Mouse (Mus musculus) urinary bladder, adult 2 months (tissue): ENCODE results near the gene Col19a1. TPM values are rescaled to one million over a fixed set of nuclear protein-coding genes. Genes with fewer than 3 reads are reported as not detected.

Source experiments
- DNase-seq: peaks from one replicate; pipeline ENCODE4 v3.0.0; 2022; ENCODE audit warnings: low spot score
- polyA plus RNA-seq: library from polyadenylated mRNA; depleted of rRNA; stranded (reverse); fragments of >200 nt; gene quantifications from 2 replicates; pipeline ENCODE4 v1.2.3, GENCODE M21; 2012

Gene Col19a1
- polyA plus RNA-seq, 1 experiment = 0.70 TPM

DNA sequence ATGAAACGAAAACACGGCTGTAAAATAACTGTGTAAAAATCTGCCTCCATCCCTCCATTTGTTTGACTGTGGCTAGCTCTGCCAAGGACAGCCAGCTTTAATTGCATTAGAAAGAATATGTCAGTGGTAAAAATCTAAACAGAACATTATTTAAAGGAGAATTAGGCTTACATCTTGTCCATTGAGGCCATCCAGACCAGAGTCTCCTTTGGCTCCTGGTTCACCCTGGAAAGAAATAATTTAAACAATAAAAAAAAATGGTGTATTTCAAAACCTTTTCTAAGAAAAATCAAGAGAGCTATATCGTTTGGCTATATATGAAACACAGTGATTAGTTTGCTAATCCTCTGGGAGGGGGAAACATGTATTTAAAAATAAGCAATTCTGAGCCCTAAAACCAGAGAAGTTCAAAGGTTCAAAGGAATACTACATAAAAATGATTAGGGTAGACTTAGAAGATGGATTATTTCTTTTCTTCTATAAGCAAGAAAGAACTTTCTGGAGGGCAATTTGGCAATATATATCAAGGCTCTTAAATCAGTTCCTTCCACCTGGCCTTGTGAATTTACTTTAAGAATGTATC lies 125.9 kb downstream of the Col19a1 start:
- no peak for DNase-seq

DNA sequence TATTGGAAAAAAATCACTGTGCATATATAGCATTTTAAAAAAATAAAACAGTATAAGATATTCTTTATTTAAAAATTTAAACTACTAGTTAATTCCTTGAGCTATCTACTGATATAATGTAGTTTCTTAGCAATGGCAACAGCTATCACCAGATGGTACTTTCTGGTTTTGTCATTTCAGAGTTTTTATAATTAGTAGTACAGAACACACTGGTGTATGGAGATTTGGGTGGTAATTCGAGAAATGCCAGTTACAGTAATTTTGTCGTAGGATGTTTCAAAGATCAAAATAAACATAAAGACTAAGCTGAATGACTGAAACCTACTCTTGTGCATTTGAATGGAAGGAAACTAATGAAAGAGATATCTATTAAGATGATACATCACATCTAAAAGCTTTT lies 129.3 kb downstream of the Col19a1 start:
- no peak for DNase-seq

DNA sequence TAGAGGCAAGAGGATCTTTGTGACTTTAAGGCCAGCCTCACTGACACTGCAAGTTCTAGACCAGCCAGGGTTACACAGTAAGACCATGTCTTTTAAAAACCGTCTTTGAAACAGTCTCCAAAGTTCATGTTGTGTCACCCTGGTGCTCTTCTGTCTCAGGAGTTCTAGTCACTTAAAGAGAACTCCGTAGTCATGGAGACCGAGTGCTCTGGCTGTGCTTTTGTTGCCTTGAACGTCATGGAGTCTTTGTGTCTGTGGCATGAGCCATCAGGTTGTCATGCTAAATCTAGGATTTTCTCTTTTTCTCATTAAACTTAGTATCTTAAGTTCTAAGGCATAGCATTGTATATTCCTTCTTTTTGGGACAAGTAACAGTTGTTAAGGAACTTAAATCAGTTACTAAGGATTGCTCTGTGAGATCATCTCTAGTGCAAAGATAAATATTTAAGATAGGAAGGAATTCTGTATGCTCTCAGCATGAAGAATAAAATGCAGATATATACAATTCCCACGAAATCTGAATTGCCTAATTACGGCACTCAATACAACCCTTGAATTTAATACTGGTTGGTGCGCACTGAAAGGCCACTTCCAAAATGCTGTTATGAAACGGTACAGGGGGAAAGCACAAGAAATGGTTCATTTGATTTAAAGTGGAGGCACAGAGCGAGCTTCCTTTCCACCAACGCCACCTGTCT lies 134.6 kb downstream of the Col19a1 start:
- DNase-seq = no peak

DNA sequence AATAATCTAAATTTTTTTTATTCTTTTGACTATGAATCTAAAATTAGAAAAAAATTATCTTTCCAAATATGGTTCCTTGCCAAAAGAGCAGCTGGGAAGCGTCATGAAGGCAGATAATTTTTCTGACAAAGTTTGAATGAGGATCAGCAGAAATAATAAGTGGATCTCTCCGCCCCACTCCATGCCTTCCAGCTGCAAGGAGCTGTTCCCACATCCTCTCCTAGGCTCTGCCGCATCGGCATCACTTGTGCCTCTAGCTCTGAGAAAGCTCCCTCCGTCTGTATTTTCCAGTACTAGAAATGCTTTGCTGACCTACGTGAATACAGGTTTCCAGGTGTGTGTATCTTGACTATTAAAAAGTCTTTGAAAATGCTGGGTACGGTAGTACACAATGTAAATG lies 135.1 kb downstream of the Col19a1 start:
- DNase-seq = no peak

DNA sequence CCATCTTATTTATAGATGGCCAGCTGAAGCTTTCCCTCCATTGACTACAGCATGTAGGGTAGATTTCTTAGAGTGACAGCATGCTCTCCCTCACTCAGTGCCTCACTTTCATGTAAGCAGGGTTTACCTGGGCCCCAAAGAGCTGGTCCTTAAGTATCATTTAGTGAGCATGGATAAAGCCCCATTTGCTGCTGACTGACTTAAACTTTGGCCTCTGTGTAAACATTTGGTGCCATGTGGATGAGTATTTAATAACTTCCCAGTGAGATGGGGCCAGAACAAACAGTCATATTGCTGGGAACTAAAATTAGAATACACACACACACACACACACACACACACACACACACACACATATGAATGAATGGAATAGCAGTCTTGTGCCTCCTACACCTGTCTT lies 149.8 kb downstream of the Col19a1 start:
- DNase-seq = no peak

DNA sequence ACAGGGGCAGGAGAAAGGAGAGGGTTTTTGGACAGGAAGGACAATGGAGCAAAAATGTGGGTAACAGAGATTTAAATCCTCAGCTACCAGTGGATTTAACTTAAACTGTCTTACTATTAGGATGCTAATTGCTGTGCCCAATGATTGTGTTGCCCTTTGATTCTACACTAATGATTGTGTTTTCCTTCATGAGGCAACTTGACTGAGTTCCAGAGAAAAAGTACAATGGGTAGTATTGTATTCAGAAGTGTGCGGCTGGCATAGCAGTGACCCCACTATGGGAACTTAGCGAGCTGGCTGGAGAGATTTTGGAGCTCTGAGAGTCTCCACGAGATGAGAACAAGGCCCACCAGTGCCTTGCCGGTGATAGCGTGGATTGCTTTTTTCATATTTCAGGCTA lies 159.0 kb downstream of the Col19a1 start:
- no peak for DNase-seq

DNA sequence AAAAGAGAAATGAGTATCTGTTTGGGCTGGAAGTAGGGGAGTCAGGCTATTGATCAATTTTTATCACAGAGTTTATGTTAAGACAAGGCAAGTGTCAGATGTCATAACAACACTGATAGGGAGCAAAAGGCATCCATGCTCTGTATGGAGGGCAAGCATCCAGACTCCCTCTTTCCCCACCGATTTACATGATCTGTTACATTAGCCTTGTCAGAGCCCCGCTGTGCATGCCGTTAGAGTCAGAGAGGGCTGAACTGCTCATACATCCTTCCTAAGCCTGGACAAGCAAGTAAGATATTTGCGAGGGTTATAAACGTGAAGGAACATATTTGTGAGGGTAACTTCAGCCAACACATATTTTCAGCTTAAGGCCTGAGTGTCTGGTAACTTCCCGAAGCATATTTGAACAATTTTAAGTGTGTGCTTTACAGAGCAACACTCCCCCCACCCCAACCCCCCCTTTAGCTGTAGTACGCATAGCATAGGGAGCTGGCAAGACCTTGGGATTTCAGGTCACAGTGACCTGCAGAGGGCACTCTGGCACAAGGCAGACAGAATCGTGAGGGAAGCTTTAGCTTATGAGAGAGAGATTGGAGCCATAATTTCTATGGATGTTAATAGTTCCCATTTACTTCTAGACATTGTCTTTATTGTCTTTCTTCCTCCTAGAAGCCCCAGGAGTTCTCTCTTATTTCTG lies 209.0 kb downstream of the Col19a1 start:
- no peak for DNase-seq

DNA sequence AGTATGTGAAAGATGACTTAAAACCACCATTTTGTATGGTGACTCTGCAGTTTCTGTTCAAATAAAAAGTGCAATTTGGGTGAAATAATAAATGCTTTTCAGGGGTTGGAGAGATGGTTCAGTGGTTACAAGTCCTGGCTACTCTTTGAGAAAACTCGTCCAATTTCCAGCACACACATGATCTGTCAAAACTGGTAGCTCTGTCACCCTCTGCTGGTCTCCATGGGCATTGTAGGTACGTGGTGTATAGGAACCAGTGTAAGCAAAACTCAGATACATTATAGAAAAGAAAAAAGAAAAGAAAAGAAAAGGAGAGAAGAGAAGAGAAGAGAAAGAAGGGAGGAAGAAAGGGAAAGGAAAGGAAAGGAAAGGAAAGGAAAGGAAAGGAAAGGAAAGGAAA lies 212.4 kb downstream of the Col19a1 start:
- no peak for DNase-seq

DNA sequence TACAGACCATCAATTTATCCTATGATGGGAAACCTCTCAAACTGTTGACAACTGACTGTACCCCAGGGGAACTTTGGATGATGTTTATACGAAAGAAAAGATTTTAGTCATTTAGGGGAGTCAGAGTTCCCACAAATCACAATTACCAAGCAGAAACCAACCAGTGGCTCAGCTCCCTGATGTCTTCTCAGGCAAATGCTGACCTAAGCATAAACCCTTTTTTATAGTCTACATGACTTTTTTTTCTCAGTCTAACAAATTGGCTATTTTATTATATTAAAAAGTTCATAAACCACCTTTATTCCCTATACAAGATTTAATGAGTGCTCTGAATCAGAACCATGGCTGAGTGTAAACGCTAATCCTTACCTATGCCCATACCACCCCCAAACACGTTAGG lies 213.6 kb downstream of the Col19a1 start:
- DNase-seq = no peak

DNA sequence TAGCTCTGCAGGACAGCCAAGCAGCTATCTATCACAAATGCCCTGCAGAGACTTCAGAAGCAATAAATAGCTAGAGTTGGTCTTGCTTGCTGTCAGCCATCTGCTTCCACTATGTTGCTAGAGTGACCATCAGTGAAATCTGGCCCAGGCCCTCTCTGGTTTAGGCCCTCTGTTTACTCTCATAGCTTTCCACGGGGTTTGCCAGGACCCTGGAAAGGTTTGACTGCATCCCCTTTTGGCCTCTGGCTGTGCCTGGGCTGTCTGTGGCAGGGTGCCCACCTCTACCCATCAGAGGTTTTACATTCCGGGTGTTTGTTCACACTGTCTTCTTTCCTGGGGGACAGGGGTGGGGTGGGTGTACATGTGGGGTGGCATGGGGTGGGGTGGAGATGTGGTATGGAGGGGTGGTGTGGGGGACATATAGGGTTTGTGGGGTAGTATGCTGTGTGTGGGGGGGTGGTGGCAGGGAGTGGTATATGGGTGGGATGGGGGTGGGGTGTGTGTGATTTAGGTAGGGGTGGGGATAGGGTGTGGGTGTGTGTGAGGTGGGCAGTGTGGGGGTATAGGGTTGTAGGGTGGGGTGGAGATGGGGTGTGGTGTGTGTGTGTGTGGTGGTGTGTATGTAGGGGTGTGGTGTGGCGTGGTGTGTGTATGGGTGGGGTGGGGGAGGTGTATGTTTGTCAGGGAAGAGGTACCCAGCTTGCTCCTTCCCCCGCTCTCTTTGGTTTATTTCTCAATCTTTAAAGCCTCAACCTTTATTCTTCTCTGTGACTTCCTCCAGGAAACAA lies 214.6 kb downstream of the Col19a1 start:
- DNase-seq = no peak

DNA sequence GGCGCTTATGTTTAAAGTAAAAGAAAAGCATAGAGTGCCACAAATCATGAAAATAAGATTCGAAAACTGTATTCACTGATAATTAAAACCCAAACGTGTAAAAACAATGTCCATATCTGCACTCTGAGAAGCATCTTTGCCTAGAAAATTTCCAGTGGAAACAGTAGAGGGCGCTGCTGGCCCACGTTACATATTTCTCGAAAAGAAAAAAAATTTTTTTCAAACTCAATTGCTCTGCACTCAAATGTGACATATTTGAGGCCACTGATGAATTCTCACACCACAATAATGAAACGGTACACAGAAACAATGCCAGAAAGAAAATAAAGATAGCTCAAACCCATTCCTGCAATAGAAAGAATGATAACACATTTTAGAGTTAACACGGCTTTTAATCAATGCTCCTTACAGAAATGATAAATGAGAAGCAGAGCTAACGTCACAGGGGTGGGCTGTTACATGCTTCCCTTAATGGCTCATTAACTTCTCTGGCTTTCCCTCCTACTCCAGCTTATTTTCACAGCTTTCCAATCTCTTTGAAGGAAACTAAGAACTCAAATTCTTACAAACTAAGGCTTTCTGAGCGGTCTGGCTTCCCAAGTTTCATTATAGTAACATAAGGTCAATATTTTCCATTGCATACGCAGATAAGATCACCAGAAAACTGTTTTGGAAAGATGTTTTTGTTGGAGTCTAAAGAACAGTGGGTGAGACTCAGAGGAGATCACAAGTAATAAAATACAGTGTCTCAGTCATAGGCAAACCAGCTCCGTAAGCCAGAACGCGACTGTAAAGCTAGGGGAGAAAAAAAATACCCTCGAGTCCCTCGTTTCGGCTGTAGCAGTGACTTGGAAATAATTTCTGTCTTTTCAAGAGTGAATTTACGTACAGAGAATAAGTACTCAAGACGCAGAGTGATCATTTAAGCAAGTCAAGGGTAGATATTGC lies 219.4 kb downstream of the Col19a1 start:
- DNase-seq = no peak

DNA sequence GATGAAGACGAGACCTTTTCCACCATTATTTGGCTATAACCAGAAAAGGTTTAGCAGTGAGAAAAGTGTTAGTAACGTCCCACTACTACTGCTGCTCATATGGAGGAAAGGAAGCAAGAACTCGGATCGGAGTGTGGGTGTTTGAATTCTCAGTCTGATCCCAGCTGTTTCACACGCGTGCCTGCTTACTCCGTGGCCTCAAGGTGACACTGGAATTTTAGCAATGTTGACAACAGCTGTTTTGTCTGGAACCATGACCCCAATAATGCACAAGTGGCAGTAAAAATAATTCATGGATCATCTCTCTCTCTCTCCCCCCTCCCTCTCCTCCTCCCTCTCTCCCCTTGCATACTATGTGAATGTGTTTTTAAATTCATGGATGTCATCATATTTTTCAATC lies 222.5 kb downstream of the Col19a1 start:
- no peak for DNase-seq

DNA sequence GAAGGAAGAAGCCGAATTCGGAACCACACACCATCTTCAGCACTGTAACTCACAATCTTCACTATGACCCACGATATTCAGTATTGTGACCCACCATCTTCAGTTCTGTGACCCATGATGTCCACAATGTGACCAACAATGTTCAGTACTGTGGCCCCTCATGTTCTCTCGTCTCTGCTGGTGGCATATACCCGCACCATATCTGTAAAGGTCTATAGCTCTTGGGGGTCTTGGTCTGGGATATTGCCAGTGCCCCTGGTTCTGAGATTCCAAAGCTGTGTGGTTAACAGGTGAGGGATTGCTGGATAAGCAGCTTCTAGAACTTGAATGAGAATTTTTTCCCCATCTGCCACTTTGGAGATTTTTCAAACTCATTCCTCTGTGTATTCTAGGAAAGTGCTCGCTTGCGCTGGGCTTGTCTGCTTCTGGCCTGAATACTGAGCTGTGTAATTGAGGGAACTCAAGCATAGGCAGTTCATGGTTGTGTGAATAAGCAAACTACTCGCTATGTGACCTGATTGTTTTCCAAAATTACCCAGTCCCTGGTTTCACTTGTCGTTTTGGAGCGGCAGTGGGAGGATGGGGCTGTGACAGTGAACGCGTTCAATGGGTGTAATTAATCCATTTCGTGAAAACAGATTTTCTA lies 225.2 kb downstream of the Col19a1 start:
- DNase-seq = no peak

DNA sequence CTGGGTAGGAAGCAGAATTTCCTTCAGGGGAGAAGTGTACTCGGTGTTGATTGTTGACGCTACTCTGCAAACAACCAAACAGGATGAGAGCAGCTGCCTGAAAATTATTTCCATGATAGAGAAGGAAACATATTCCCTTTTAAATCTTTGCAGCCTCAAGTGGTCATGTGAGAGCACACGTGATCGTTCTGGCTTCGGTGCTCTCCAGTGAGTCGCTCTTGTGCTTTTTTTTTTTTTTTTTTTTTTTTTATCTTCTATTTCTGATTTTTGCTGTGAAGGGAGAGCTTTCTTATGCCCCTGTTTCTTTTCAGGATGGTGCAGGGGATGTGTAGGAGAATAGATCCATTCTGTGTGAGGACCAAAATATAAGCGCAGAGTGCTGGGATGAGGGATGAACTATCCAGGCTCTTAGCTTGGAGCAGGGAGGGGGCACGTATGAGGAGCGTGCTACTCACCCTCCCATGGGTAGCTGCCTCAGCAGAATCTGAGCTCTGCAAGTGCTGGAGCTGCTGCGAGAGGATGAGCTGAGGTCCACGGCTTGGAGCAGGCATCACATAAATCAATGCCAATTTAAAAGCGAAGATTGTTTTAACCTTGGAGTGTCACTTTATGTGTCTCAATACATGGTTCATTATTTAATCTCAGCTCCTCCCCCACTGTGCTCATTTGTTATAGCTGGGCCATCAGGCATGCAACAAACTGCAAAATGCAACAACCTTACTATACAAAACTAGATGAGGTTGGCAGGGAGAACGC lies 237.6 kb downstream of the Col19a1 start:
- DNase-seq = no peak

DNA sequence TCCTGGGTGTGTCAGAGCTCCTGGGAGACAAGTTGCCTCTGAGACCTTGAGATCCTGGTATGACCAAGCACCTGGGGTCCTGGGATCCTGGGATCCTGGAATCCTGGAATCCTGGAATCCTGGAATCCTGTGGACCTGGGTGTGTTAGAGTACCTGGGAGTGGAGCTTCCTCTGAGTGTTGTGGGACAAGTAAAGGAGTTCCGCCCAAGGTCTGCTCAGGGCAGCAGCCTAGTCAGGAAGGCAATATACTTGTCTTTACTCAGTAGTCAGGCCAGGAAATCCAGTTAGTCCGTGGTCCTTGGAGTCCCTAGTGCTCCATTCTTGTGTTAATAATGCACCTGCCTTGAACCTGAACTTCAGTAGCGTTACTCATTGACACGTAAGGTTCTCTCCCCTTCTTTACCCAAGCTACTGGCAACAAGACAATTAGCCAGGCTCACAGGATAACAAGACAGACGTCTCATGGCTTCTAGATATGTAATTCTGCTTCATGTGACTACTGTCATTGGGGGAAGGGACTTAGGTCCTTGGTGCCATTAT lies 239.6 kb downstream of the Col19a1 start:
- DNase-seq = no peak

DNA sequence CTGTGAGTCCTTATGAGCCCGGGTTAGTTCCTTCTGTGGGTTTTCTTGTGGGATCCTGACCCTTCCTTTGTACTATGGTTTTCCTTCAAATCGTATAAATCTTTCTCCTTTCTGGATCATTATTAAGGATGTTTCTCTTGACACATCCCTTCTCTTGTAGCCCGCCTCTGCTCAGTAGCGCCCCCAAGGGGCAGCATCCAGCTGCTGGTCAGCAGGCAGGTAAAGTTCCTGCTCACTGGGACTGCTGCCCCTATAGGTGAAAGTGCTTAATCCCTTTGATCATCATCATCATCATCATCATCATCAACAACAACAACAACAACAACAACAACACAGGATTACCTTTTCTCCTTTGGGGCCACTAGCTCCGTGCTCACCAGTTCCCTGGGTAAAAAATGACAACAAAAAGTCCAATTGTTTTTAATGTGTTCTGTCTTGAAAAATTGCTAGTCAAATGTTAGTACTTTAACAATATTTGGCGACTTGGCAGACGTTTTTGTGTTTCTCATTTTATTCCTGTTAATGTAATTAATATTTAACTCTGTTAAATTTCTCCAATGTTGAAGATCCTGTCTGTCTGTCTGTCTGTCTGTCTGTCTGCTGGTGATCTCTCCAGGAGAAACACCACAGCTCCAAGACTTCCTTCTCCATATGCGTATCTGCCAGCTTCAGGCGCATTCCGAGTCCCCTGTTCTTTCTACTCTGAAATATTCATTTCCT lies 249.6 kb downstream of the Col19a1 start:
- no peak for DNase-seq

DNA sequence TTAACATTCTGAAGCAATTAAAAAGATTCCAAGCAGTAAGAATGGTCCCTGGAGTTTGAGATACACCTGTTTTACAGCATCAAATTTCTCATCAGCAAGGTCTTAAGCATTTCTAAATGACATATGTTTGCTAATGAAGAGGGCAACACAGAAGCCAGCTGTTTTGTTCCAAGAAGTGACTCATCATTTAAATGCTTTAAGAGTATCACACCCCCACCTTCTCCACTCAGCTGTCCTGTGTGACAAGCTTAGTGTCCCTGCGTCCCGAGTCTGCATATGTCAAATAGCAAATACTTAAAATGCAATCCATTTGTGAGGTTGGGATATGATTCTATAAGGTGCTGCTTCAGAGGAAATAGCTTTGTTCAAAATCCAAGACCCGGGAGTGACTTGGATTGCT lies 251.2 kb downstream of the Col19a1 start:
- no peak for DNase-seq

DNA sequence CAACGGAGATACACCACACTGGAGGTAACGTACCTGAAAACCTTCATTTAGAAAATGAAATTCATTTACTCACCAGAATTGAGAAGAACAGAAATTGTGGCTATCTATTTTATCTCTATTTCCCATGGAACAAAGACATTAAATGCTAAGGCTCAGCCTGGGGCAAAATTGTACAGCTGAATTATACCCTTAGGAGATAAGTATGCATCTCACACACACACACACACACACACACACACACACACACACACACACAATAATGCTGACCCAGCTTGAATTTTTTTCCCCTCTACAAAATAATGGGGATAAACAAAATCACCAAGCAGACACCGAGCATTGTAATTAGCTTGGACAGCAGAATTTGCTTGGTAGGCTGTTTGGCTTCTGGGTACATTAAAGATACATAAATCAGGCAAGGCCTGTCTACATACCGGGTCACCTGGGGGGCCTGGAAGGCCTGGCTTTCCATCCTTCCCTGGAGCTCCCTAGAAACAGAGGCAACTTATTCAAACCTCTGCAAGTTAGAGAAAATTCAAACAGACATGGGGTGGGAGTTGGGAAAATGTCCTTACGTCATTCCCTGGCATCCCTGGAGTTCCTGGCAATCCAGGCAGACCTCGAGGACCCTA lies 270.2 kb downstream of the Col19a1 start:
- DNase-seq = no peak

DNA sequence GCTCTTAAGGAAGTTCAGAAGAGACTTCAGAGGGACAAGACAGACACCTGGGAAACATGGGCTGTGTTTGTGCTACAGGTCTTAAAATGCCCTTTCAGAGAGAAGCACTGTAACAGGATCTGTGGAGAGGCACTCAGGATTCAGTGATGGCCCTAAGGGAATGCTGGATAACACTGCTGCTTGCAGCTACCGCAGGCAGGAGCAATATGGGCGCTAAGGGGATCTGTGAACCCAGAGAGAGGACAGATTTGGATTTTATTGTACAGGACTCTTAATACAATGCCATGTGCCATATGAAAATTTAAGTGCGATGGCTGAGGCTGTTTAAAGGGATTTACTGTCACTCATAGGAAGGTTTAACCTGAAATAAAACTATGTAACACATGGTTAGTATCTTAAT lies 270.8 kb downstream of the Col19a1 start:
- no peak for DNase-seq
